Mouse (Mus musculus) embryonic facial prominence, embryonic 14.5 days (tissue): ENCODE data around the gene Trem2. TPM values are rescaled to one million over a fixed set of nuclear protein-coding genes. Genes with fewer than 3 reads are reported as not detected.

Experiments
- ATAC-seq: fragments of 200-750 bp; cut with Nextera tagmentation; 2 replicates; pipeline ENCODE4 v1.8.0; 2017; ENCODE audit warnings: low read depth, moderate number of reproducible peaks, moderate TSS enrichment
- DNase-seq: peaks from one replicate; pipeline ENCODE4 v3.0.0-alpha.2; 2015; ENCODE audit warnings: low spot score
- H3K27ac ChIP-seq: fragments of 300-500 bp; sonication (generic); replicated peaks from 2 replicates; pipeline ENCODE4 v1.5.1; 2014; ENCODE audit warnings: low read depth, mild to moderate bottlenecking, low read length, moderate library complexity
- H3K27me3 ChIP-seq: fragments of 300-500 bp; sonication (generic); replicated peaks from 2 replicates; pipeline ENCODE4 v1.6.1; 2014; ENCODE audit warnings: low read length; ENCODE audit not compliant: control insufficient read depth, insufficient read depth
- H3K36me3 ChIP-seq: fragments of 300-500 bp; sonication (generic); 2 replicates; pipeline ENCODE4 v1.6.1; 2014; ENCODE audit warnings: low read length, mixed read lengths; ENCODE audit not compliant: control insufficient read depth, insufficient read depth
- H3K4me1 ChIP-seq: fragments of 300-500 bp; sonication (generic); 2 replicates; pipeline ENCODE4 v1.6.1; 2014; ENCODE audit warnings: antibody characterized with exemption, low read length; ENCODE audit not compliant: control insufficient read depth, insufficient read depth
- H3K4me2 ChIP-seq: fragments of 300-500 bp; sonication (generic); 2 replicates; pipeline ENCODE4 v1.6.1; 2014; ENCODE audit warnings: low read depth, mild to moderate bottlenecking, low read length, moderate library complexity, mixed read lengths
- H3K4me3 ChIP-seq: fragments of 300-500 bp; sonication (generic); 2 replicates; pipeline ENCODE4 v1.5.1; 2014; ENCODE audit warnings: low read depth, mild to moderate bottlenecking, low read length
- H3K9ac ChIP-seq: fragments of 300-500 bp; sonication (generic); 2 replicates; pipeline ENCODE4 v1.6.1; 2014; ENCODE audit warnings: low read depth, mild to moderate bottlenecking, low read length, moderate library complexity, mixed read lengths
- H3K9me3 ChIP-seq: fragments of 300-500 bp; sonication (generic); 2 replicates; pipeline ENCODE4 v1.6.1; 2016; ENCODE audit warnings: low read length; ENCODE audit not compliant: control insufficient read depth
- WGBS: fragments of 180-500 bp; shearing (Covaris S2); extraction: QIAGEN DNeasy Blood & Tissue Kit; methylation state at CpG from one replicate; pipeline ENCODE4 v1.1.7; 2014; 5-methylcytosine and 5-hydroxymethylcytosine counted together
- polyA plus RNA-seq: library from polyadenylated mRNA; unstranded; fragments of >200 nt; fragmentation: Nextera tagmentation; extraction: Ambion mirVana; gene quantifications from 2 replicates; pipeline ENCODE4 v1.2.1, GENCODE M21; 2014

Gene Trem2
- polyA plus RNA-seq, 1 experiment from 2014 or later = 6.6 TPM

DNA sequence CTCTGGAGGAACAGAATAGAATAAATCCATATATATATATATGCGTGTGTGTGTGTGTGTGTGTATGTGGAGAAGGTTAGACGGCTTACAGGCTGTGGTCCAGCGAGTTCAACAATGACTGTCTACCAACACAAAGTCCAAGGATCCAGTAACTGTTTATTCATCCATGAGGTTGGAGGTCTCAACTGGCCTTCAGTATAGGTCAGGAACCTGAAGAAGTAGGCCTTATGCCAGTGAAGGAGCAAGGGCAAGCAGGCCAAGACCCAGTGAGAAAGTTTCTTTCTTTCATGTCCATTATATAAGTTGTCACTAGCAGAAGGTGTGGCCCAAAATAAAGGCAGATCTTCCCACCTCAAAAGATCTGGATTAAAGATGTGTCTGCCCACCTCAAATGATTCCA, 56.5 kb downstream of the Trem2 start:
- no peak overlapping the region for H3K4me2 ChIP-seq
- no peak for DNase-seq
- H3K36me3 ChIP-seq = peaks cover 27% of the 10 kb centered on the region
- no peaks in the 10 kb centered on the region for H3K27me3 ChIP-seq
- no peak for ATAC-seq
- H3K4me1 ChIP-seq = peaks cover 8% of the 10 kb centered on the region
- no peak overlapping the region for H3K27ac ChIP-seq
- no peak overlapping the region for H3K9ac ChIP-seq
- H3K4me3 ChIP-seq = no peak overlapping the region
- no peaks in the 10 kb centered on the region for H3K9me3 ChIP-seq
- WGBS = 92% methylated on average over 3 of the region's 3 CpGs

Other genes with a start within 250 kb of the Trem2 start
- not detected in 2 replicates for gene 9830107B12Rik, start 200.1 kb upstream of the Trem2 start, polyA plus RNA-seq
- 0.08 and 0.10 TPM in 2 replicates for gene A530064D06Rik, start 179.1 kb upstream of the Trem2 start, polyA plus RNA-seq
- gene Trem1, start 113.6 kb upstream of the Trem2 start, polyA plus RNA-seq = 0.08 TPM in 1 of 2 replicates, not detected in the other
- gene Trem3, start 98.6 kb upstream of the Trem2 start, polyA plus RNA-seq = 0.24 TPM in 1 of 2 replicates, not detected in the other
- 0.13 and 0.21 TPM in 2 replicates for gene Treml4, start 82.1 kb upstream of the Trem2 start, polyA plus RNA-seq
- gene Treml2, start 46.9 kb upstream of the Trem2 start, polyA plus RNA-seq = 0.14 and 0.28 TPM in 2 replicates
- gene B430306N03Rik, start 30.3 kb upstream of the Trem2 start, polyA plus RNA-seq = 0.07 and 1.0 TPM in 2 replicates
- 0.50 and 1.1 TPM in 2 replicates for gene Treml1, start 13.5 kb downstream of the Trem2 start, polyA plus RNA-seq
- gene Nfya, start 63.5 kb downstream of the Trem2 start, polyA plus RNA-seq = 16.2 and 16.7 TPM in 2 replicates
- gene Oard1, start 63.6 kb downstream of the Trem2 start, polyA plus RNA-seq = 38.1 and 45.7 TPM in 2 replicates
- 73.2 and 104 TPM in 2 replicates for gene Apobec2, start 86.5 kb downstream of the Trem2 start, polyA plus RNA-seq
- 2.6 and 2.9 TPM in 2 replicates for gene Tspo2, start 105.1 kb downstream of the Trem2 start, polyA plus RNA-seq
- gene Unc5cl, start 108.5 kb downstream of the Trem2 start, polyA plus RNA-seq = 0.08 and 0.13 TPM in 2 replicates